Mouse (Mus musculus) G1E (cell line): ENCODE data around the gene Avil. TPM values are rescaled to one million over a fixed set of nuclear protein-coding genes. Genes with fewer than 3 reads are reported as not detected.

Experiments
- ATAC-seq: 2 replicates; pipeline ENCODE4 v1.8.0; 2016; ENCODE audit warnings: mild to moderate bottlenecking; ENCODE audit not compliant: insufficient number of reproducible peaks, poor library complexity, low FRiP score, severe bottlenecking; ENCODE audit errors: extremely low read depth
- DNase-seq: peaks from one replicate; pipeline ENCODE4 v3.0.0; 2012; ENCODE audit warnings: low spot score
- H3K27me3 ChIP-seq: 2 replicates; pipeline ENCODE4 v1.6.1; 2012; ENCODE audit warnings: mild to moderate bottlenecking, low read length, inconsistent platforms; ENCODE audit not compliant: insufficient read depth
- H3K36me3 ChIP-seq: replicated peaks from 2 replicates; pipeline ENCODE3; 2012; ENCODE audit warnings: mild to moderate bottlenecking, inconsistent platforms
- H3K4me1 ChIP-seq: 2 replicates; pipeline ENCODE4 v1.6.1; 2012; ENCODE audit warnings: low read depth, low read length, inconsistent platforms, mixed read lengths; ENCODE audit not compliant: insufficient read depth
- H3K4me3 ChIP-seq: 2 replicates; pipeline ENCODE4 v1.5.1; 2012; ENCODE audit warnings: low read depth, mild to moderate bottlenecking, inconsistent platforms, low read length, moderate library complexity, mixed read lengths
- H3K9me3 ChIP-seq: replicated peaks from 2 replicates; pipeline ENCODE4 v1.6.1; 2012; ENCODE audit warnings: inconsistent platforms
- CTCF ChIP-seq: IDR thresholded peaks from 2 replicates; pipeline ENCODE4 v1.5.1; 2012; ENCODE audit warnings: low read depth, low read length, inconsistent platforms, mixed read lengths
- GATA1 ChIP-seq: IDR thresholded peaks from 2 replicates; pipeline ENCODE4 v1.6.1; 2012; ENCODE audit warnings: borderline replicate concordance, low read length, inconsistent platforms, mixed read lengths
- GATA2 ChIP-seq: IDR thresholded peaks from 2 replicates; pipeline ENCODE4 v1.6.1; 2012; ENCODE audit warnings: low read depth, low read length, inconsistent platforms, borderline replicate concordance
- POLR2AphosphoS5 ChIP-seq: IDR thresholded peaks from 2 replicates; pipeline ENCODE4 v1.6.1; 2012; ENCODE audit warnings: low read depth, low read length, inconsistent platforms; ENCODE audit not compliant: insufficient replicate concordance
- TAL1 ChIP-seq: conservative IDR thresholded peaks from 2 replicates; pipeline ENCODE4 v1.6.1; 2012; ENCODE audit warnings: low read depth, low read length, inconsistent platforms, mixed read lengths
- polyA plus RNA-seq: library from polyadenylated mRNA; stranded (reverse); fragments of >175 nt; gene quantifications from 2 replicates; pipeline ENCODE4 v1.2.3, GENCODE M21; 2012
- total RNA-seq, 2 experiments: library from RNA; stranded (forward) in 1 of 2; stranded (reverse) in 1 of 2; fragments of 200-1000 nt in 1 of 2; fragments of >200 nt in 1 of 2; fragmentation: Nextera tagmentation in 1 of 2; gene quantifications; 2 replicates each; pipeline ENCODE4 v1.2.3; 2014 to 2017

Gene Avil
- total and polyA plus RNA-seq, 3 experiments = 0.05 TPM; not detected in 2

DNA sequence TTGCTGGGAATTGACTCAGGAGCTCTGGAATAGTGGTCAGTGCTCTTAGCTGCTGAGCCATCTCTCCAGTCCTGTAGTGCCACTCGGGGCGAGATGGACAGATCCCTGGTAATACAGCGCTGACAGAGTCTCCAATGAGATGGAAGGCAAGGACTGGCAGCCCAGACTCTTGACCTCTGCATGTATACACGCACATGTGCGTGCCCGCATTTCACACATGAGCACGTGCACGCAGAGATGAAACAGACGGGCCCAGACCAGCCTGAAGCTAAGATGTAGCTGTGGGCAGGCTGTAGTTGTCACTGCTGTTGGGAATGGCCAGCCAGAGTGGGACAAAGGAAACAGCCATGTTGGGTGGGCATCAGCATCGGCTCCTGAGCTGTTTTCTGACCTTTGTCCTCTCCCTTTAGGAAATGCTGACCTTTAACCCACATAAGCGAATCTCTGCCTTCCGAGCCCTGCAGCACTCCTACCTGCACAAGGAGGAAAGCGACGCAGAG lies 66.1 kb downstream of the Avil start:
- peaks cover 4% of the 10 kb centered on the region; the same call in 1 of the 2 replicates for H3K27me3 ChIP-seq
- DNase-seq (no peak), ATAC-seq (no peak)
- H3K4me1 ChIP-seq = peaks cover 69% of the 10 kb centered on the region
- H3K4me3 ChIP-seq = peak overlapping the region; percentile 2; the same call in 1 of the 2 replicates
- H3K36me3 ChIP-seq = peaks cover 54% of the 10 kb centered on the region
- no peak for TF ChIP-seq TAL1
- 0 out of 2 replicates have a peak, but pooled peaks cover 2% of the 10 kb centered on the region for H3K9me3 ChIP-seq

DNA sequence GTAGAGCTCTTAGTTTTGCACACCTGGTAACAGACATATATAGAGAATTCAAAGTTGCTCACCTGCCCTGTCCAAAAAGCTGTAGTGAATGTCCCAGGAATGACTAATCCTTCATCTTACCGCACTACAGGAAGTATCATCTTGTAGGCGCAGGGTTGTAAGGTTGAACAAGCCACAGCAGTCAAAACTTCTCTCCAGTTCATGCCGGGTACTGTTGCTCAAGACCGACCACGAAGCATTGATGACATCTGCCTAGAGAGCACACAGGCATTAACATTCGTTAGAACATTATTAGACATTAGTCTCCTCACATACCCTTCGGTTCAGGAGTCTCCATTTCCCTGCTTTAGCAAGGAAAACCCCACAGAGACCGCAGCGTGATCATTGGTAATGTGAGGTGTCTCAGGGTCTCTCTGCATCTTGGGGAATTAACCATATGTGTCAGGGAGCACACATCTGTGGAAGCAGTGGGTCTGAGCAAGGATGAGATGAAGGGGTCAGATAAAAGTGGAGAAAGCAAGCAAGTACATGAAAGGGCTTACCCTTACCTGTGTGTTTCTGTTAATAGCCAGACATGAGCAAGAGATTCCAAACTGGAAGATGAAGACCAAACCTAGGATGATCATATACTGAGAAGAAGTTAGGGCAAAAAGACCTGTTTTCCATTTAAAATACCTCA lies 68.0 kb downstream of the Avil start:
- Histone ChIP-seq H3K27me3 (no peaks in the 10 kb centered on the region), H3K4me3 (peak overlapping the region; percentile 72; the same call in 1 of the 2 replicates), H3K9me3 (0 out of 2 replicates have a peak, but pooled peaks cover 2% of the 10 kb centered on the region), H3K36me3 (peaks cover 54% of the 10 kb centered on the region), H3K4me1 (peaks cover 59% of the 10 kb centered on the region)
- DNase-seq (no peak), ATAC-seq (no peak)
- TF ChIP-seq GATA2 (no peak), POLR2AphosphoS5 (no peak), CTCF (no peak), TAL1 (no peak), GATA1 (no peak)

DNA sequence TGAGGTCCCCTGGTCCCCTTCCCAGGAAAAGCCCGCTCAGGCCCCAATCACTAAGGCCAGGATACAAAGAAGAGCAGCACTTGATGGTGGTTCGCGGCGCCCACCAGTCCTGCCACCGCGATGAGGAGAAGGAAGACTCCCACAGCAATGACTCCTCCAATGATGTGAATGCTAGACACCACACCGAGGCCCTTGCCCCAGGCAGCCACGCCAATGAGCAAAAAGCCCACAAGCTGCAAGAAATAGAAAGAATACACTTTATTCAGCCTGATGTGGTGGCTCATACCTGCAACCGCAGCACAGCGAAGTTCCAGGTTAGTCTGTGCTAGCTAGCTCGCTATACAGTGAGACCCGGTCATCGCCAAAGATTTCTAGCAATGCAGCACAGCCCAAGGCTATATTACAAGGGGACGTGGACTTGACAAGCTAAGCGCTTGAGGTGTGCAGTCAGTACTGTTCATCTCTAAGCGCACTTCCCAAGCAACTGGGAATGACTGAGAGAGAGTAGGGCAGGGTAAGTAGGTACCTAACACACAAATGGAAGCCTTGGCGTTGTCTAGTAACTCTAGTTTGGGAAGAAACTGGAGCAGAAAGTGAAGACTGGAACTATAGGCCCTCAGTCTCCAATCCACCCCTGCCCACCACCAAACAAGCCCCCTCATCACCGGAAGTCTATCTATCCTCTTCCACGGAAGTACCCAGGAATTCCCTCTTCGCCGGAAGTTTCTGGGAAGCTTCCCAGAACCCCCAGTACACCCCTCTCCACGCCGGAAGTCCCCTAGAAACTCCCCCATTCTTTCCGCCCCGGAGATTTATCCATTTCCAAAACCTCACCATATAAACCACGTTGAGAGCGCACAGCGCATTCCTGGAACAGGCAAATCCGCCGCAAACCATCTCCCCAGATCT lies 69.0 kb downstream of the Avil start:
- Histone ChIP-seq H3K9me3 (no peaks in the 10 kb centered on the region), H3K27me3 (no peaks in the 10 kb centered on the region), H3K4me1 (peaks cover 57% of the 10 kb centered on the region), H3K4me3 (peak overlapping the region; percentile 72), H3K36me3 (peaks cover 51% of the 10 kb centered on the region)
- DNase-seq (no peak), ATAC-seq (peak; percentile 3; the same call in 1 of the 2 replicates)
- TF ChIP-seq POLR2AphosphoS5 (peak; percentile 76; the same call in 1 of the 2 replicates), GATA1 (no peak), GATA2 (no peak)

Other genes starting within 250 kb of the Avil start
- 6.8 and 13.4 TPM in 2 replicates for gene Atp23, start 99.4 kb upstream of the Avil start, total RNA-seq (2014; fragmentation: Nextera tagmentation)
- gene Atp23, start 99.4 kb upstream of the Avil start, total RNA-seq (2017) = 15.1 and 19.7 TPM in 2 replicates
- 9.9 and 15.3 TPM in 2 replicates for gene Atp23, start 99.4 kb upstream of the Avil start, polyA plus RNA-seq
- gene Ctdsp2, start 22.0 kb upstream of the Avil start, total RNA-seq (2014; fragmentation: Nextera tagmentation) = 67.2 and 81.4 TPM in 2 replicates
- 28.1 and 30.2 TPM in 2 replicates for gene Ctdsp2, start 22.0 kb upstream of the Avil start, total RNA-seq (2017)
- 143 and 162 TPM in 2 replicates for gene Ctdsp2, start 22.0 kb upstream of the Avil start, polyA plus RNA-seq
- 44.5 and 59.6 TPM in 2 replicates for gene Tsfm, start 30.1 kb downstream of the Avil start, total RNA-seq (2014; fragmentation: Nextera tagmentation)
- gene Tsfm, start 30.1 kb downstream of the Avil start, total RNA-seq (2017) = 53.2 and 54.5 TPM in 2 replicates
- 58.9 and 66.0 TPM in 2 replicates for gene Tsfm, start 30.1 kb downstream of the Avil start, polyA plus RNA-seq
- 36.0 and 49.6 TPM in 2 replicates for gene Mettl1, start 40.7 kb downstream of the Avil start, total RNA-seq (2014; fragmentation: Nextera tagmentation)
- gene Mettl1, start 40.7 kb downstream of the Avil start, total RNA-seq (2017) = 11.2 and 11.3 TPM in 2 replicates
- 21.9 and 33.4 TPM in 2 replicates for gene Mettl1, start 40.7 kb downstream of the Avil start, polyA plus RNA-seq
- gene Eef1akmt3, start 40.8 kb downstream of the Avil start, total RNA-seq (2014; fragmentation: Nextera tagmentation) = 0.68 and 0.97 TPM in 2 replicates
- 0.11 and 0.17 TPM in 2 replicates for gene Eef1akmt3, start 40.8 kb downstream of the Avil start, total RNA-seq (2017)
- 0.09 and 0.17 TPM in 2 replicates for gene Eef1akmt3, start 40.8 kb downstream of the Avil start, polyA plus RNA-seq
- 2.1 and 4.9 TPM in 2 replicates for gene Cyp27b1, start 47.5 kb downstream of the Avil start, total RNA-seq (2014; fragmentation: Nextera tagmentation)
- gene Cyp27b1, start 47.5 kb downstream of the Avil start, total RNA-seq (2017) = 0.33 TPM in 1 of 2 replicates, not detected in the other
- gene Cyp27b1, start 47.5 kb downstream of the Avil start, polyA plus RNA-seq = 0.17 TPM in 2 replicates
- 0.68 and 1.1 TPM in 2 replicates for gene March9, start 59.5 kb downstream of the Avil start, total RNA-seq (2014; fragmentation: Nextera tagmentation)
- gene March9, start 59.5 kb downstream of the Avil start, total RNA-seq (2017) = 1.2 and 1.3 TPM in 2 replicates
- gene March9, start 59.5 kb downstream of the Avil start, polyA plus RNA-seq = 0.63 and 0.88 TPM in 2 replicates
- gene Cdk4, start 62.8 kb downstream of the Avil start, total RNA-seq (2014; fragmentation: Nextera tagmentation) = 532 and 608 TPM in 2 replicates
- gene Cdk4, start 62.8 kb downstream of the Avil start, total RNA-seq (2017) = 648 and 675 TPM in 2 replicates
- gene Cdk4, start 62.8 kb downstream of the Avil start, polyA plus RNA-seq = 1,726 and 1,826 TPM in 2 replicates
- gene Tspan31, start 69.6 kb downstream of the Avil start, total RNA-seq (2014; fragmentation: Nextera tagmentation) = 163 and 186 TPM in 2 replicates
- 73.6 and 83.9 TPM in 2 replicates for gene Tspan31, start 69.6 kb downstream of the Avil start, total RNA-seq (2017)
- 30.3 and 41.8 TPM in 2 replicates for gene Tspan31, start 69.6 kb downstream of the Avil start, polyA plus RNA-seq
- 0.15 and 1.3 TPM in 2 replicates for gene Agap2, start 74.6 kb downstream of the Avil start, total RNA-seq (2014; fragmentation: Nextera tagmentation)
- gene Agap2, start 74.6 kb downstream of the Avil start, total RNA-seq (2017) = under 0.01 and 1.1 TPM in 2 replicates
- gene Agap2, start 74.6 kb downstream of the Avil start, polyA plus RNA-seq = 0.07 and 0.26 TPM in 2 replicates
- 47.9 and 55.4 TPM in 2 replicates for gene Os9, start 120.4 kb downstream of the Avil start, total RNA-seq (2014; fragmentation: Nextera tagmentation)
- 95.7 and 99.7 TPM in 2 replicates for gene Os9, start 120.4 kb downstream of the Avil start, total RNA-seq (2017)
- 110 and 126 TPM in 2 replicates for gene Os9, start 120.4 kb downstream of the Avil start, polyA plus RNA-seq
- gene B4galnt1, start 164.5 kb downstream of the Avil start, total RNA-seq (2014; fragmentation: Nextera tagmentation) = 173 and 188 TPM in 2 replicates
- 65.0 and 66.7 TPM in 2 replicates for gene B4galnt1, start 164.5 kb downstream of the Avil start, total RNA-seq (2017)
- gene B4galnt1, start 164.5 kb downstream of the Avil start, polyA plus RNA-seq = 292 and 318 TPM in 2 replicates
- 8.4 and 10.1 TPM in 2 replicates for gene Slc26a10, start 179.9 kb downstream of the Avil start, total RNA-seq (2014; fragmentation: Nextera tagmentation)
- 0.58 and 0.98 TPM in 2 replicates for gene Slc26a10, start 179.9 kb downstream of the Avil start, total RNA-seq (2017)
- 0.68 and 0.94 TPM in 2 replicates for gene Slc26a10, start 179.9 kb downstream of the Avil start, polyA plus RNA-seq
- 49.0 and 70.1 TPM in 2 replicates for gene Arhgef25, start 189.4 kb downstream of the Avil start, total RNA-seq (2014; fragmentation: Nextera tagmentation)
- 43.0 and 51.4 TPM in 2 replicates for gene Arhgef25, start 189.4 kb downstream of the Avil start, total RNA-seq (2017)
- gene Arhgef25, start 189.4 kb downstream of the Avil start, polyA plus RNA-seq = 98.4 and 120 TPM in 2 replicates
- gene Dtx3, start 195.0 kb downstream of the Avil start, total RNA-seq (2014; fragmentation: Nextera tagmentation) = 318 and 360 TPM in 2 replicates
- gene Dtx3, start 195.0 kb downstream of the Avil start, total RNA-seq (2017) = 95.8 and 125 TPM in 2 replicates
- 213 and 260 TPM in 2 replicates for gene Dtx3, start 195.0 kb downstream of the Avil start, polyA plus RNA-seq
- gene Pip4k2c, start 210.9 kb downstream of the Avil start, total RNA-seq (2014; fragmentation: Nextera tagmentation) = 136 and 141 TPM in 2 replicates
- gene Pip4k2c, start 210.9 kb downstream of the Avil start, total RNA-seq (2017) = 126 and 133 TPM in 2 replicates
- gene Pip4k2c, start 210.9 kb downstream of the Avil start, polyA plus RNA-seq = 130 and 151 TPM in 2 replicates